Mouse (Mus musculus): Measurements from ENCODE around the gene Hist1h2bg. TPM values are rescaled to one million over a fixed set of nuclear protein-coding genes. Genes with fewer than 3 reads are reported as not detected.

Hist1h2bg gene
- polyA plus RNA-seq, 1 experiment: not detected

- no peaks in the 10 kb centered on the region for H3K4me1 ChIP-seq (ENCODE audit: control insufficient read depth, insufficient read depth, low read length)
- no peak overlapping the region for H3K27ac ChIP-seq (ENCODE audit: insufficient read depth, low read depth, low read length)
- WGBS: 74% methylated on average over 2 of the region's 2 CpGs
- TF ChIP-seq CTCF (IDR thresholded peaks at IDR 0.05; ENCODE audit: insufficient read depth, low read depth, low read length): no peak
- TF ChIP-seq POLR2A (IDR thresholded peaks at IDR 0.05; ENCODE audit: insufficient read depth, low read depth, low read length): no peak
- H3K4me3 ChIP-seq (ENCODE audit: insufficient read depth, low read depth, low read length): no peak overlapping the region
Observed at GRCm38 (mm10) chr13:23610393-23610792, 39.2 kb downstream of the Hist1h2bg start.

- no peaks in the 10 kb centered on the region for H3K4me1 ChIP-seq (ENCODE audit: control insufficient read depth, insufficient read depth, low read length)
- no peak overlapping the region for H3K4me3 ChIP-seq (ENCODE audit: insufficient read depth, low read depth, low read length)
- 82% methylated on average over 3 of the region's 3 CpGs for WGBS
- no peak overlapping the region for H3K27ac ChIP-seq (ENCODE audit: insufficient read depth, low read depth, low read length)
- TF ChIP-seq POLR2A (IDR thresholded peaks at IDR 0.05; ENCODE audit: insufficient read depth, low read depth, low read length) (no peak), CTCF (IDR thresholded peaks at IDR 0.05; ENCODE audit: insufficient read depth, low read depth, low read length) (no peak)
Observed at GRCm38 (mm10) chr13:23611638-23612037, 40.4 kb downstream of the Hist1h2bg start.

GRCm38 (mm10) chr13:23620056-23620732 lies 49.0 kb downstream of the Hist1h2bg start:
- Histone ChIP-seq H3K4me3 (ENCODE audit: insufficient read depth, low read depth, low read length) (peak overlapping the region; percentile 60), H3K4me1 (ENCODE audit: control insufficient read depth, insufficient read depth, low read length) (no peaks in the 10 kb centered on the region), H3K27ac (ENCODE audit: insufficient read depth, low read depth, low read length) (peak overlapping the region; percentile 98)
- TF ChIP-seq POLR2A (IDR thresholded peaks at IDR 0.05; ENCODE audit: insufficient read depth, low read depth, low read length) (no peak), CTCF (IDR thresholded peaks at IDR 0.05; ENCODE audit: insufficient read depth, low read depth, low read length) (no peak)
- WGBS: 14% methylated on average over 12 of the region's 12 CpGs

GRCm38 (mm10) chr13:23620733-23621531 lies 49.7 kb downstream of the Hist1h2bg start, which contains the start of gene Hist1h2be:
Gene Hist1h2be (minus strand): TSS chr13:23621124.
- Histone ChIP-seq H3K27ac (ENCODE audit: insufficient read depth, low read depth, low read length) (peak within 1 kb of the TSS; percentile 98), H3K4me1 (ENCODE audit: control insufficient read depth, insufficient read depth, low read length) (no peaks in the 10 kb centered on the region), H3K4me3 (ENCODE audit: insufficient read depth, low read depth, low read length) (peak within 1 kb of the TSS; percentile 60)
- no peak for TF ChIP-seq POLR2A (IDR thresholded peaks at IDR 0.05; ENCODE audit: insufficient read depth, low read depth, low read length)
- TF ChIP-seq CTCF (IDR thresholded peaks at IDR 0.05; ENCODE audit: insufficient read depth, low read depth, low read length): no peak
- under 1% methylated on average over 27 of the region's 27 CpGs for WGBS

Other genes with a start within 250 kb of the Hist1h2bg start
- not detected in 2 replicates for gene Zfp322a, start 202.2 kb upstream of the Hist1h2bg start, polyA plus RNA-seq (2012; ENCODE audit: insufficient read depth, insufficient read length, low replicate concordance, missing spikeins)
- not detected in 2 replicates for gene Abt1, start 147.5 kb upstream of the Hist1h2bg start, polyA plus RNA-seq (2012; ENCODE audit: insufficient read depth, insufficient read length, low replicate concordance, missing spikeins)
- not detected in 2 replicates for gene Btn1a1, start 105.5 kb upstream of the Hist1h2bg start, polyA plus RNA-seq (2012; ENCODE audit: insufficient read depth, insufficient read length, low replicate concordance, missing spikeins)
- gene Btn2a2, start 82.5 kb upstream of the Hist1h2bg start, polyA plus RNA-seq (2012; ENCODE audit: insufficient read depth, insufficient read length, low replicate concordance, missing spikeins): not detected in 2 replicates
- gene Hist1h4h, start 40.3 kb upstream of the Hist1h2bg start, polyA plus RNA-seq (2012; ENCODE audit: insufficient read depth, insufficient read length, low replicate concordance, missing spikeins): not detected in 2 replicates
- gene Hist1h2af, start 37.5 kb upstream of the Hist1h2bg start, polyA plus RNA-seq (2012; ENCODE audit: insufficient read depth, insufficient read length, low replicate concordance, missing spikeins): not detected in 2 replicates
- gene Hist1h3g, start 36.0 kb upstream of the Hist1h2bg start, polyA plus RNA-seq (2012; ENCODE audit: insufficient read depth, insufficient read length, low replicate concordance, missing spikeins): not detected in 2 replicates
- not detected in 2 replicates for gene Hist1h2bh, start 28.0 kb upstream of the Hist1h2bg start, polyA plus RNA-seq (2012; ENCODE audit: insufficient read depth, insufficient read length, low replicate concordance, missing spikeins)
- gene Hist1h3f, start 27.3 kb upstream of the Hist1h2bg start, polyA plus RNA-seq (2012; ENCODE audit: insufficient read depth, insufficient read length, low replicate concordance, missing spikeins): not detected in 2 replicates
- not detected in 2 replicates for gene Hist1h4f, start 19.7 kb upstream of the Hist1h2bg start, polyA plus RNA-seq (2012; ENCODE audit: insufficient read depth, insufficient read length, low replicate concordance, missing spikeins)
- gene Hist1h1d, start 18.1 kb upstream of the Hist1h2bg start, polyA plus RNA-seq (2012; ENCODE audit: insufficient read depth, insufficient read length, low replicate concordance, missing spikeins): not detected in 2 replicates
- gene Hist1h3e, start 9.0 kb upstream of the Hist1h2bg start, polyA plus RNA-seq (2012; ENCODE audit: insufficient read depth, insufficient read length, low replicate concordance, missing spikeins): not detected in 2 replicates
- gene Hist1h2ae, start 176 bp upstream of the Hist1h2bg start, polyA plus RNA-seq (2012; ENCODE audit: insufficient read depth, insufficient read length, low replicate concordance, missing spikeins): not detected in 2 replicates
- not detected in 2 replicates for gene Hist1h2bf, start 2.8 kb downstream of the Hist1h2bg start, polyA plus RNA-seq (2012; ENCODE audit: insufficient read depth, insufficient read length, low replicate concordance, missing spikeins)
- not detected in 2 replicates for gene Hist1h2ad, start 3.0 kb downstream of the Hist1h2bg start, polyA plus RNA-seq (2012; ENCODE audit: insufficient read depth, insufficient read length, low replicate concordance, missing spikeins)
- not detected in 2 replicates for gene Hist1h3d, start 4.4 kb downstream of the Hist1h2bg start, polyA plus RNA-seq (2012; ENCODE audit: insufficient read depth, insufficient read length, low replicate concordance, missing spikeins)
- not detected in 2 replicates for gene Hist1h4d, start 10.2 kb downstream of the Hist1h2bg start, polyA plus RNA-seq (2012; ENCODE audit: insufficient read depth, insufficient read length, low replicate concordance, missing spikeins)
- not detected in 2 replicates for gene Hist1h2be, start 49.7 kb downstream of the Hist1h2bg start, polyA plus RNA-seq (2012; ENCODE audit: insufficient read depth, insufficient read length, low replicate concordance, missing spikeins)
- not detected in 2 replicates for gene Hist1h1e, start 51.2 kb downstream of the Hist1h2bg start, polyA plus RNA-seq (2012; ENCODE audit: insufficient read depth, insufficient read length, low replicate concordance, missing spikeins)
- not detected in 2 replicates for gene Hist1h2ac, start 112.6 kb downstream of the Hist1h2bg start, polyA plus RNA-seq (2012; ENCODE audit: insufficient read depth, insufficient read length, low replicate concordance, missing spikeins)
- gene Hist1h2bc, start 112.8 kb downstream of the Hist1h2bg start, polyA plus RNA-seq (2012; ENCODE audit: insufficient read depth, insufficient read length, low replicate concordance, missing spikeins): not detected in 2 replicates
- gene Hist1h1t, start 124.4 kb downstream of the Hist1h2bg start, polyA plus RNA-seq (2012; ENCODE audit: insufficient read depth, insufficient read length, low replicate concordance, missing spikeins): not detected in 2 replicates
- gene Hist1h4c, start 127.1 kb downstream of the Hist1h2bg start, polyA plus RNA-seq (2012; ENCODE audit: insufficient read depth, insufficient read length, low replicate concordance, missing spikeins): not detected in 2 replicates
- gene Hfe, start 139.5 kb downstream of the Hist1h2bg start, polyA plus RNA-seq (2012; ENCODE audit: insufficient read depth, insufficient read length, low replicate concordance, missing spikeins): not detected in 2 replicates
- not detected in 2 replicates for gene Hist1h1c, start 167.4 kb downstream of the Hist1h2bg start, polyA plus RNA-seq (2012; ENCODE audit: insufficient read depth, insufficient read length, low replicate concordance, missing spikeins)
- not detected in 2 replicates for gene Hist1h3c, start 174.2 kb downstream of the Hist1h2bg start, polyA plus RNA-seq (2012; ENCODE audit: insufficient read depth, insufficient read length, low replicate concordance, missing spikeins)
- not detected in 2 replicates for gene Hist1h2bb, start 175.3 kb downstream of the Hist1h2bg start, polyA plus RNA-seq (2012; ENCODE audit: insufficient read depth, insufficient read length, low replicate concordance, missing spikeins)
- gene Hist1h2ab, start 179.7 kb downstream of the Hist1h2bg start, polyA plus RNA-seq (2012; ENCODE audit: insufficient read depth, insufficient read length, low replicate concordance, missing spikeins): not detected in 2 replicates
- gene Hist1h3b, start 180.9 kb downstream of the Hist1h2bg start, polyA plus RNA-seq (2012; ENCODE audit: insufficient read depth, insufficient read length, low replicate concordance, missing spikeins): not detected in 2 replicates
- gene Hist1h4b, start 185.6 kb downstream of the Hist1h2bg start, polyA plus RNA-seq (2012; ENCODE audit: insufficient read depth, insufficient read length, low replicate concordance, missing spikeins): not detected in 2 replicates
- not detected in 2 replicates for gene Hist1h4a, start 189.8 kb downstream of the Hist1h2bg start, polyA plus RNA-seq (2012; ENCODE audit: insufficient read depth, insufficient read length, low replicate concordance, missing spikeins)
- not detected in 2 replicates for gene Hist1h3a, start 191.0 kb downstream of the Hist1h2bg start, polyA plus RNA-seq (2012; ENCODE audit: insufficient read depth, insufficient read length, low replicate concordance, missing spikeins)
- gene Hist1h1a, start 192.3 kb downstream of the Hist1h2bg start, polyA plus RNA-seq (2012; ENCODE audit: insufficient read depth, insufficient read length, low replicate concordance, missing spikeins): not detected in 2 replicates
- gene Trim38, start 198.5 kb downstream of the Hist1h2bg start, polyA plus RNA-seq (2012; ENCODE audit: insufficient read depth, insufficient read length, low replicate concordance, missing spikeins): not detected in 2 replicates
- gene Slc17a2, start 235.6 kb downstream of the Hist1h2bg start, polyA plus RNA-seq (2012; ENCODE audit: insufficient read depth, insufficient read length, low replicate concordance, missing spikeins): not detected in 2 replicates

Data from olfactory bulb, adult 2 months (tissue).